Mouse (Mus musculus): ENCODE results near the gene Gm6169. TPM values are rescaled to one million over a fixed set of nuclear protein-coding genes. Genes with fewer than 3 reads are reported as not detected.
"Not testable (repeated sequence)": the region's sequence is repeated elsewhere in the genome, so short reads cannot be mapped to it uniquely, and the experiment has no call there.

Gene Gm6169
- polyA plus RNA-seq (2015; fragmentation: Nextera tagmentation; extraction: Ambion mirVana) = 6.0 and 6.3 TPM in 2 replicates

- TF ChIP-seq CTCF (IDR thresholded peaks at IDR 0.05) = peak; percentile 85
- no peak for TF ChIP-seq EP300 (IDR thresholded peaks at IDR 0.05)
These were observed at the start of gene Gm6169 for GRCm38 (mm10) chr13:97099187-97099852. Gene Gm6169, minus strand, starts transcription at chr13:97099237.

GRCm38 (mm10) chr13:97145834-97146233, 46.8 kb upstream of the Gm6169 start:
- H3K27me3 ChIP-seq (replicated peaks; ENCODE audit: insufficient read depth, low read length) = no peaks in the 10 kb centered on the region
- no peaks in the 10 kb centered on the region for H3K9me3 ChIP-seq (ENCODE audit: low read length)
- ATAC-seq (no peak), DNase-seq (ENCODE audit: low spot score) (peak; percentile 78)
- TF ChIP-seq CTCF (IDR thresholded peaks at IDR 0.05) = peak; percentile 75
- TF ChIP-seq EP300 (IDR thresholded peaks at IDR 0.05) = no peak
- no peak overlapping the region for H3K27ac ChIP-seq (ENCODE audit: low read length)
- no peak overlapping the region for H3K4me2 ChIP-seq (replicated peaks; ENCODE audit: low read depth, low read length)
- peaks cover 47% of the 10 kb centered on the region for H3K36me3 ChIP-seq (ENCODE audit: insufficient read depth, low read length)
- 58% methylated on average over 4 of the region's 4 CpGs for WGBS
- H3K4me1 ChIP-seq (ENCODE audit: insufficient read depth, low read depth, low read length) = no peaks in the 10 kb centered on the region
- no peak overlapping the region for H3K4me3 ChIP-seq (ENCODE audit: low read depth, low read length)
- no peak overlapping the region for H3K9ac ChIP-seq (replicated peaks; ENCODE audit: low read depth)

More at GRCm38 (mm10) chr13:97099187-97099852, at the start of gene Gm6169:
- Histone ChIP-seq H3K36me3 (ENCODE audit: insufficient read depth, low read length) (no peaks in the 10 kb centered on the region), H3K27me3 (replicated peaks; ENCODE audit: insufficient read depth, low read length) (no peaks in the 10 kb centered on the region), H3K9me3 (ENCODE audit: low read length) (no peaks in the 10 kb centered on the region), H3K4me3 (ENCODE audit: low read depth, low read length) (no peak within 1 kb of the TSS), H3K9ac (replicated peaks; ENCODE audit: low read depth) (no peak within 1 kb of the TSS), H3K4me2 (replicated peaks; ENCODE audit: low read depth, low read length) (no peak within 1 kb of the TSS), H3K27ac (ENCODE audit: low read length) (no peak within 1 kb of the TSS), H3K4me1 (ENCODE audit: insufficient read depth, low read depth, low read length) (no peaks in the 10 kb centered on the region)
- ATAC-seq (no peak), DNase-seq (ENCODE audit: low spot score) (peak; percentile 63)
- 68% methylated on average over 15 of the region's 22 CpGs for WGBS

- H3K4me3 ChIP-seq (ENCODE audit: low read depth, low read length) = no peak overlapping the region
- no peaks in the 10 kb centered on the region for H3K9me3 ChIP-seq (ENCODE audit: low read length)
- peaks cover 25% of the 10 kb centered on the region; the same call in 1 of the 2 replicates for H3K36me3 ChIP-seq (ENCODE audit: insufficient read depth, low read length)
- DNase-seq (ENCODE audit: low spot score) (no peak), ATAC-seq (no peak)
- no peak overlapping the region for H3K4me2 ChIP-seq (replicated peaks; ENCODE audit: low read depth, low read length)
- WGBS = 89% methylated on average over 7 of the region's 7 CpGs
- no peaks in the 10 kb centered on the region for H3K4me1 ChIP-seq (ENCODE audit: insufficient read depth, low read depth, low read length)
- TF ChIP-seq CTCF (IDR thresholded peaks at IDR 0.05) (no peak), EP300 (IDR thresholded peaks at IDR 0.05) (no peak)
- H3K27me3 ChIP-seq (replicated peaks; ENCODE audit: insufficient read depth, low read length) = no peaks in the 10 kb centered on the region
- H3K27ac ChIP-seq (ENCODE audit: low read length) = no peak overlapping the region
- H3K9ac ChIP-seq (replicated peaks; ENCODE audit: low read depth) = no peak overlapping the region
These were observed 43.3 kb upstream of the Gm6169 start for GRCm38 (mm10) chr13:97142321-97142720.

- WGBS = 30% methylated on average over 8 of the region's 8 CpGs
These were observed 39.4 kb upstream of the Gm6169 start for GRCm38 (mm10) chr13:97138404-97138931.

GRCm38 (mm10) chr13:97137466-97138400, 38.7 kb upstream of the Gm6169 start, which contains the start of the genes Gfm2 and Nsa2:
Gene Gfm2, plus strand, starts transcription at chr13:97137937.
Gene Nsa2, minus strand, starts transcription at chr13:97137937.
- TF ChIP-seq CTCF (IDR thresholded peaks at IDR 0.05) (no peak), EP300 (IDR thresholded peaks at IDR 0.05) (no peak)
- Histone ChIP-seq H3K9ac (replicated peaks; ENCODE audit: low read depth) (peak within 1 kb of the TSS; percentile 69), H3K4me1 (ENCODE audit: insufficient read depth, low read depth, low read length) (no peaks in the 10 kb centered on the region), H3K36me3 (ENCODE audit: insufficient read depth, low read length) (peaks cover 9% of the 10 kb centered on the region; the same call in 1 of the 2 replicates), H3K4me2 (replicated peaks; ENCODE audit: low read depth, low read length) (peak within 1 kb of the TSS; percentile 61), H3K9me3 (ENCODE audit: low read length) (no peaks in the 10 kb centered on the region), H3K27ac (ENCODE audit: low read length) (peak within 1 kb of the TSS; percentile 82), H3K27me3 (replicated peaks; ENCODE audit: insufficient read depth, low read length) (no peaks in the 10 kb centered on the region), H3K4me3 (ENCODE audit: low read depth, low read length) (peak within 1 kb of the TSS; percentile 64)
- ATAC-seq (peak; percentile 98), DNase-seq (ENCODE audit: low spot score) (peak; percentile 98)
- WGBS = under 1% methylated on average over 57 of the region's 57 CpGs

More at GRCm38 (mm10) chr13:97138404-97138931, 39.4 kb upstream of the Gm6169 start:
- DNase-seq (ENCODE audit: low spot score); H3K9me3 ChIP-seq (ENCODE audit: low read length); H3K4me1 ChIP-seq (ENCODE audit: insufficient read depth, low read depth, low read length); ATAC-seq; H3K27me3 ChIP-seq (replicated peaks; ENCODE audit: insufficient read depth, low read length): not testable (repeated sequence)
- Histone ChIP-seq H3K27ac (ENCODE audit: low read length) (peak overlapping the region; percentile 82), H3K4me2 (replicated peaks; ENCODE audit: low read depth, low read length) (peak overlapping the region; percentile 61), H3K9ac (replicated peaks; ENCODE audit: low read depth) (peak overlapping the region; percentile 69), H3K36me3 (ENCODE audit: insufficient read depth, low read length) (peaks cover 13% of the 10 kb centered on the region; the same call in 1 of the 2 replicates), H3K4me3 (ENCODE audit: low read depth, low read length) (peak overlapping the region; percentile 64)

- WGBS = no CpG with 5 or more reads among the region's 2 CpGs
- not testable (repeated sequence) for ATAC-seq; H3K4me3 ChIP-seq (ENCODE audit: low read depth, low read length); H3K4me2 ChIP-seq (replicated peaks; ENCODE audit: low read depth, low read length); DNase-seq (ENCODE audit: low spot score); H3K4me1 ChIP-seq (ENCODE audit: insufficient read depth, low read depth, low read length); H3K9me3 ChIP-seq (ENCODE audit: low read length); H3K27ac ChIP-seq (ENCODE audit: low read length); H3K27me3 ChIP-seq (replicated peaks; ENCODE audit: insufficient read depth, low read length); H3K9ac ChIP-seq (replicated peaks; ENCODE audit: low read depth); H3K36me3 ChIP-seq (ENCODE audit: insufficient read depth, low read length)
These were observed 31.4 kb upstream of the Gm6169 start for GRCm38 (mm10) chr13:97130413-97130812.

- not testable (repeated sequence) for H3K9me3 ChIP-seq (ENCODE audit: low read length); ATAC-seq; H3K9ac ChIP-seq (replicated peaks; ENCODE audit: low read depth); H3K27me3 ChIP-seq (replicated peaks; ENCODE audit: insufficient read depth, low read length); H3K36me3 ChIP-seq (ENCODE audit: insufficient read depth, low read length); H3K27ac ChIP-seq (ENCODE audit: low read length); H3K4me2 ChIP-seq (replicated peaks; ENCODE audit: low read depth, low read length); DNase-seq (ENCODE audit: low spot score); H3K4me1 ChIP-seq (ENCODE audit: insufficient read depth, low read depth, low read length); H3K4me3 ChIP-seq (ENCODE audit: low read depth, low read length)
- 82% methylated on average over 2 of the region's 4 CpGs for WGBS
These were observed 30.6 kb upstream of the Gm6169 start for GRCm38 (mm10) chr13:97129654-97130053.
